Mouse (Mus musculus): ENCODE results near the gene Tmprss6. TPM values are rescaled to one million over a fixed set of nuclear protein-coding genes. Genes with fewer than 3 reads are reported as not detected.

Tmprss6 gene
- polyA plus RNA-seq, 1 experiment from 2014 or later, result not detected

DNA sequence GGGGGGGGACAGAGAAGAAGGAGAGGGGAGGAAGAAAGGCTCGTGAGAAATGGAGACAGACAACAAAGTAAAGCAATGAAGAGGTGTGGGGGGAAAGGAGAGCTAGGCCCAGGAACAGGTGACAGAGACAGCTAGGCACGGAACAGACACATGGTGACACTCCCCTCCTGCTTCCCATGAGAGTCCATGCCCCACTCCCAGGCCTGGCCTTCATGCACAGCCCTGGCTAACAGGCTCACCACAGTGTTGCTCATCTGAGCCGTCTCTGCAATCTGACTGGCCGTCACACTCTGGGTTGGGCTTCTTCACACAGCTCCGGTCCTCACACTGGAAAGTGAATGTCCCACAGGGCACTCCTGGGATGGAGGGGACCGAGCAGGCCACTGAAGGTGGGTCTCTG, 24.6 kb downstream of the Tmprss6 start:
- no peaks in the 10 kb centered on the region for H3K36me3 ChIP-seq (ENCODE audit: inconsistent target)
- H3K27ac ChIP-seq, result no peak overlapping the region
- H3K79me2 ChIP-seq (ENCODE audit: inconsistent target), result no peaks in the 10 kb centered on the region
- WGBS (ENCODE audit: missing documents), result 93% methylated on average over 6 of the region's 6 CpGs
- no peak overlapping the region for H3K4me3 ChIP-seq (ENCODE audit: inconsistent target)

DNA sequence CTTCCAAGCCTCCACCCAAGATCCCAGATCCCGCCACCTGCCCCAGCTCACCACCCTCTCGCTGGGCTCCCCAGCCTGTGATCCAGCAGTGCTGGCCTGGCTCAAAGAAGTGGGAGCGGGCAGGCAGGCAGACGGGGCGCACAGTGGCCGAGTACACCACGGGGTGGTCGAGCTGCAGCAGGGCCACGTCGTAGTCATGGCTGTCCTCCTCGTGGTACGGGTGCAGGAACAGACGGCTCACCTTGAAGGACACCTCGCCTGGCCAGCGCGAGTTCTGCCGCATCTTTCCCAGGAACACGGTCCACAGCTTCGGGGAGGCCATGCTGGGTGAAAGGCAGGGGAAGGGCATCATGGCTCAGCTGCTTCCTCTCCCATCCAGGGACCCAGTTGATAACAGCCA, 26.2 kb downstream of the Tmprss6 start:
- 93% methylated on average over 19 of the region's 19 CpGs for WGBS (ENCODE audit: missing documents)
- Histone ChIP-seq H3K27ac (no peak overlapping the region), H3K36me3 (ENCODE audit: inconsistent target) (no peaks in the 10 kb centered on the region), H3K4me3 (ENCODE audit: inconsistent target) (no peak overlapping the region), H3K79me2 (ENCODE audit: inconsistent target) (no peaks in the 10 kb centered on the region)

DNA sequence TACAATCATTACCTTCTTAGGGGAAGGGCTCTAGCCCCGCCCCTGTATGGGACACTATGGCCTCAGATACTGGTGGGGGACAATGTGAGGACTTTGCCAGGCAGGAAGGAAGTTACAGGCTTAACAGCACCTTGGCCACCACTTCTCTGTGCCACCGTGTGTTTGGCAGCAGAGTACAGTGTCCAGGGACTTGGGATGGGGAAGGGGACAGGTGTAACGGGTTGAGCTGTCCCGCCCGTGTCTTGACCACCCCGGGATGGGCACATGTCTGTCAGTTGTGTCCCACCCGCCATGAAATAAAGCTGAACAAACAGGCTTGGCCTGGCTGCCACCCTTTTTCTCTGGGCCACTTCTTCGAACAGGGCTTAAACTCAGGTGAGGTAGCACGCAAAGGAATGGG, 29.5 kb downstream of the Tmprss6 start:
- Histone ChIP-seq H3K4me3 (ENCODE audit: inconsistent target) (no peak overlapping the region), H3K79me2 (ENCODE audit: inconsistent target) (no peaks in the 10 kb centered on the region), H3K27ac (no peak overlapping the region), H3K36me3 (ENCODE audit: inconsistent target) (no peaks in the 10 kb centered on the region)
- 85% methylated on average over 9 of the region's 9 CpGs for WGBS (ENCODE audit: missing documents)

DNA sequence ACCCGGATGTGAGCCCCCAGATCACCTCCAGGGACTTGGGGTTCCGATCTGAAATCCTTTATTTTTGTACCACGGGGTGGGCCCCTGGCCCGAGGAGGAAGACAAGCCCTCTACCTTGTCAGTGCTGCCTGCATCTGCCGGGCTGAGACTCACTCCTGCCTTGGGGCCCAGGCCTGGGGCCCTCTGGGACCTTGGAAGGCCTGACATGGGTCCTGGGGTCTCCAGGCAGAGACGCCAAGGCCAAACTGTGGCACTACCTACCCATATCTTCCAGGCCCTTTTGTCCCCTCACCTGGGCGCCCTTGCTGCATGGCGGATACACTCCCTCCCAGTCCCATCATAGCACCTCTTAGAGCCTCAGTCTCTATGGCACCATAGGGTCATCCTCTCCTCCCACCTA, 29.9 kb downstream of the Tmprss6 start:
- 86% methylated on average over 8 of the region's 8 CpGs for WGBS (ENCODE audit: missing documents)
- Histone ChIP-seq H3K27ac (no peak overlapping the region), H3K36me3 (ENCODE audit: inconsistent target) (no peaks in the 10 kb centered on the region), H3K79me2 (ENCODE audit: inconsistent target) (no peaks in the 10 kb centered on the region), H3K4me3 (ENCODE audit: inconsistent target) (no peak overlapping the region)

DNA sequence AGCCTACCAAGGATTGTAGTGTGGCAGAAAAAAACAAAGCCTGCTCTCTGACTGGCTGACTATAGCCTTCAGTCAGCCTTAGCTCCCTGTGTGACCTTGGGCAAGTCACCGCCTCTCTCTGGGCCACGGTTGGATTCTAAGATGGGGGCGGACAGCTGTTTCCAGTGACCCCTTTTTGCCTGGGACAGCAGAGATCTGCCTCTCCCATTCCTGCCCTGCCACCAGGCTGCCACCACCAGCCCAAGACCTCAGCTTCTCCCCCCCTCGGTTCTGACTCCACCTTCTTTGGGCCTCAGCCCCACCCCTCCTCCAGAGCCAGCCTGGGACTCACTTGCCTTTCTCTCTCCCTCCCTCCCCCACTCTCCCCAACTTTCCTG, 30.4 kb downstream of the Tmprss6 start:
- no peaks in the 10 kb centered on the region for H3K79me2 ChIP-seq (ENCODE audit: inconsistent target)
- WGBS (ENCODE audit: missing documents), result 70% methylated on average over 4 of the region's 4 CpGs
- no peak overlapping the region for H3K4me3 ChIP-seq (ENCODE audit: inconsistent target)
- no peak overlapping the region for H3K27ac ChIP-seq
- H3K36me3 ChIP-seq (ENCODE audit: inconsistent target), result no peaks in the 10 kb centered on the region

DNA sequence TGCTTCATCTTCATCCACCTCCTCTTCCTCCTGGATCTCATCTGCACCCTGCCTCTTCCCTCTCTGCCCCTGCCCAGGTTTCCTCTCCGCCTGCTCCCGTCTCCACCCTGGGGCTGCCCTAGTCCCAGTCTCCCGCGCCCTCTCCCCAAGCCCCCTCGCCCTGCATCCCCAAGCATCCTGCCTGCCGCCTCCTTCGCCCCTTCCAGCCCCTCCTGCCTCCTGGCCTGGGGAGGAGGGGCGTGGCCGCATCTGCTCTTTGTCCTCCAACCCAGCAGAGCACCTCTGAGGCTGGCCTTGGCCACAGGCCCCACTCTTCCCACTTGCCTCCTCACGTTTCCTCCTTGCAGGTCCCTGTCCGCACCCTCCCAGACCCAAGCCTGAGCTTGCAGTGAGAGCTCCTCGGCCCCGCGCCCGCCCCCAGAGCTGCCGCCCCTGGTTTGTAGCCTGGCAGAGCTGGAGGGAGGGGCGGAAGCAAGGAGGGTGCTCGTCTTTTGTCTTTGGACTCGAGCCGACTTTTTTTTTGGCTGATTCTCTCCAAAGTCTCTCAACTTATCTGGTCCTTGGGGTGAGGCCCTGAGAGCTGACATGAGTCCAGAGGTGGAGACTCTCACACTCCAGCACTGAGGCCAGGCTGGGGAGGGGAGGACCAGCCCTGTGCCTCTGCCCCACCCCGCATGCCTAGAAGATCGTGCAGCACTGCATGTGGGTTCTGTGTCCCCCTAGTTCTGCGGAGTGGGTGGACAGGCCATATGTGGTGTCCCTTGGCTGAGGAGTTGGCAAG, 31.0 kb downstream of the Tmprss6 start:
- WGBS (ENCODE audit: missing documents), result 88% methylated on average over 22 of the region's 23 CpGs
- no peak overlapping the region for H3K4me3 ChIP-seq (ENCODE audit: inconsistent target)
- no peaks in the 10 kb centered on the region for H3K79me2 ChIP-seq (ENCODE audit: inconsistent target)
- H3K36me3 ChIP-seq (ENCODE audit: inconsistent target), result no peaks in the 10 kb centered on the region
- no peak overlapping the region for H3K27ac ChIP-seq

DNA sequence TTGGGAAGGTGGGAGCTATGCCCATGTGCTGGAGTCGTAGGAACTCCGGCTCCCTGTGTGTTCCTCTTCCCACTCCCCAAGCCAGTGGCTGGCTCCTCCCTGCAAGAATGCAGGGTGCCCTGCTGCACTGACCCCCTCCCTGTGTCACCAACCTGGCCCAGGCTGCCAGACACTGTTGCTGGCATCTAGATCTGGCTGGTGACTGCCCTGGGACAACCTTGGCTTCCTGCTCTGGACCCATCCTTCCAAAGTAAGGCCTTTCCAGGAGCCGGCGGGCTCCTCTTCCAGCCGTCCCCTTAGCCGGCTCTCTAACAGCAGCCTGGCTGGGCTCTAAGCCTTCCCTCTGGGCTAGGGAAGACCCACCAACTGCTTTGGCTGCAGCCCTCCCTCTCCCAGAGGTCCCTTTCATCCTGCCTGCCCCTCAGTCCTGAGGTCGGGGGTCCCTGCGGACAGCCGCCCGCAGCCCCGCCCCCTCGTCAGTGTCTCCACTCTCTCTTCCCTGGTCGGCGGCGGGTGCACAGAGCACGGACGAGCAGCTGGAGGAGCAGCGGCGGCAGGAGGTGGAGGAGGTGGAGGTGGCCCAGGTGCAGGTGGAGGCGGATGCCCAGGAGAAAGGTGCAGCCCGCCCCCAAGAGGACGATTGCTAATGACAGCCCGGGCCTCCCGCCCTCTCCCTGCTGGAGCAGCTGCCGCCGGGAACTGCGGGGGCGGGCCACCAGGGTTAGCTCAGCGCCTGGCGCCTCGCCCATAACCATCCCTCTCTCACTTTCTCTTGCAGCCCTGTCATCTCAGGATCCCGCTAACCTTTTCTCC, 31.8 kb downstream of the Tmprss6 start:
- Histone ChIP-seq H3K36me3 (ENCODE audit: inconsistent target) (no peaks in the 10 kb centered on the region), H3K27ac (no peak overlapping the region), H3K79me2 (ENCODE audit: inconsistent target) (no peaks in the 10 kb centered on the region), H3K4me3 (ENCODE audit: inconsistent target) (no peak overlapping the region)
- 82% methylated on average over 32 of the region's 32 CpGs for WGBS (ENCODE audit: missing documents)

DNA sequence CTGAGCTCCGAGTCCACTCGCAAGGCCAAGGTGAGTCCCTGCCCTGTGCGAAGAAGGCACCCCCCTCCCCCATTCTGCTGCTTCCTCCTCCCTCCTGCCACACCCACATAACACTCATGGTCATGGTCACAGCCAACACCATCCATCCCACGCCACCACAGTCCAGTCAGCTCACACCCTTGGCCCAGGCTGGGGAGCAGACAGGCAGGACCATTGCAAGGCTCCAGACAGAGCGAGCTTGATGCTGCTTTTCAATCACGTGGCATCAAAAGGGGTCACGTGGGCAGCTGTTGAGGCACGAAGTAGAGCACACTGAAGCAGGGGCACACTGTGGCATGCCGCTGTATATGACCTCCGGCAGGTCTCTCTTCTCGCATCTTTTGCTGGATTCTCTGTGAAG, 32.8 kb downstream of the Tmprss6 start:
- Histone ChIP-seq H3K27ac (no peak overlapping the region), H3K36me3 (ENCODE audit: inconsistent target) (no peaks in the 10 kb centered on the region), H3K4me3 (ENCODE audit: inconsistent target) (no peak overlapping the region), H3K79me2 (ENCODE audit: inconsistent target) (no peaks in the 10 kb centered on the region)
- WGBS (ENCODE audit: missing documents), result 97% methylated on average over 9 of the region's 11 CpGs

DNA sequence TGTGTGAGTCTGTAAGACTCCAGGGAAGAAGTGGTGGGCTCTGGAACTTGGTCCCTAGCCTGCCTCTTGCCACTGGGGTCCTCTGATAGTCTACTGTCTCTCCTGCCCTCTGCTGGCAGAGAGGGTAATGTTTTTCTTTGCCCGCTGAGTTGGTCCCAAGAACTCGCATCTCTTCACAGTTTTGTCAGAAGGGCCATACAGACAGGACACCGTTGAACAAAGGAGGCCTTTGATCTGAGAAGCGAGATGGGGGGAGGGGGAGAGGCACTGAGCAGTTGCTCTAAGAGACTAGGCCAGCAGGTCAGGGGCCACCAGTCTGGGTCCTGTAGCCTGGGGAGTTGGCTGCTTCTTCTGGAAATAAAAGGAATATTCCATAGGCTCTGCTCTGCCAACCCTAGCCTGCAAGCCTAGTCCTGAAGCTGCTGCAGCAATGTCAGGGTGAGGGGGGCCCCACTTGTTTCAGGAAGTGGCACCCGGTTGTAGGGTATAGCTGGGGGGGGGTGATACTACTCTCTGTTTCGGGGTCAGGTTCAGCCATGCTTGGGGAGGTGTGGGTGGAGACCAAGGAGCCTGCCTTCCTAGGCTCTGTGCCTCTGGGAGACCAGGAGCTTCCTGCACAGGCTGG, 33.4 kb downstream of the Tmprss6 start:
- H3K27ac ChIP-seq, result no peak overlapping the region
- H3K79me2 ChIP-seq (ENCODE audit: inconsistent target), result no peaks in the 10 kb centered on the region
- H3K4me3 ChIP-seq (ENCODE audit: inconsistent target), result no peak overlapping the region
- H3K36me3 ChIP-seq (ENCODE audit: inconsistent target), result no peaks in the 10 kb centered on the region
- 46% methylated on average over 6 of the region's 6 CpGs for WGBS (ENCODE audit: missing documents)

DNA sequence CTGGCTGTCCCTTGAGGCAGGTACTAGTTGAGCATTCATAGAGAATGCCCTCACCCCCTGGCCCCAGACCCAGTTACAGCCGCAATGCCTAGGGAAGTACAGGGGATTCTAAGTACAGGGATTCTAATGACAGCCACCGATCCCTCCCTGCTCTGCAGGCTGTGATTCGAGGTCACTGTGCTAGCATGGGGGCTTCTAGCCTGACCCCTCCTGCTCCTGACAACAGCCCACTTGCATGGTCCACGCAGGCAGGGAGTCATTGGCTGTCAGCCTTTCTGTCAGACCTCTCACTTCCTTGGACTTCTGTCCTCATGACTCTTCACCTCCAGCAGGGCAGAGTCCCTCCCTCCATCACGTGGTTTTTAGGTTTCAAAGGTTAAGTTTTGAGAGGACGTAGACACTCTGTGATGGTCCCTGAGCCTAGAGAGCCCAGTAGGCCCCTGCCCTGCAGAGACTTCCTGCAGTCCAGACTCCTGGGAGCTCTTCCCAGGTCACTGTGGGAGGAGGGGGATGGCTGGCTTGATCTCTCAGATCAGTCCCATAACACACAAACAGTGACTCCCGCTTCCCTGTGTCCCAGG, 36.8 kb downstream of the Tmprss6 start:
- Histone ChIP-seq H3K27ac (no peak overlapping the region), H3K36me3 (ENCODE audit: inconsistent target) (no peaks in the 10 kb centered on the region), H3K79me2 (ENCODE audit: inconsistent target) (no peaks in the 10 kb centered on the region), H3K4me3 (ENCODE audit: inconsistent target) (no peak overlapping the region)
- 94% methylated on average over 7 of the region's 7 CpGs for WGBS (ENCODE audit: missing documents)

DNA sequence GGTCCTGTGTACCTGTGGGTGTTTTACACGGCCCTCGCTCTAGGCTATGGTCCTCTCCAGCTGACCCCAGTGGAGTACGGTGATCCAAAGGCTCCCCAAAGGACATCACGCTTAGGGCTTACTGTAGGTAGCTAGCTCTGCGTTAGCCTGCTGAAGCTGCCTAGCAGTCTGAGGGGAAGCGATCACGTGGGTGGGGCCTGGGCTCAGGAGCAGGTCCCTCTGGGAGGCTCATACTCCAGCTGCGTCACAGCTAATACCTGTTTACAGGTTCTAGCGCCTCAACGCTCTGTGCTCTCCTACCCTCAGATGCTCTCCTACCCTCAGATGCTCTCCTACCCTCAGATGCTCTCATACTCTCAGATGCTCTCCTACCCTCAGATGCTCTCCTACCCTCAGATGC, 37.6 kb downstream of the Tmprss6 start:
- no peaks in the 10 kb centered on the region for H3K36me3 ChIP-seq (ENCODE audit: inconsistent target)
- no peak overlapping the region for H3K4me3 ChIP-seq (ENCODE audit: inconsistent target)
- no peaks in the 10 kb centered on the region for H3K79me2 ChIP-seq (ENCODE audit: inconsistent target)
- 96% methylated on average over 10 of the region's 10 CpGs for WGBS (ENCODE audit: missing documents)
- no peak overlapping the region for H3K27ac ChIP-seq

DNA sequence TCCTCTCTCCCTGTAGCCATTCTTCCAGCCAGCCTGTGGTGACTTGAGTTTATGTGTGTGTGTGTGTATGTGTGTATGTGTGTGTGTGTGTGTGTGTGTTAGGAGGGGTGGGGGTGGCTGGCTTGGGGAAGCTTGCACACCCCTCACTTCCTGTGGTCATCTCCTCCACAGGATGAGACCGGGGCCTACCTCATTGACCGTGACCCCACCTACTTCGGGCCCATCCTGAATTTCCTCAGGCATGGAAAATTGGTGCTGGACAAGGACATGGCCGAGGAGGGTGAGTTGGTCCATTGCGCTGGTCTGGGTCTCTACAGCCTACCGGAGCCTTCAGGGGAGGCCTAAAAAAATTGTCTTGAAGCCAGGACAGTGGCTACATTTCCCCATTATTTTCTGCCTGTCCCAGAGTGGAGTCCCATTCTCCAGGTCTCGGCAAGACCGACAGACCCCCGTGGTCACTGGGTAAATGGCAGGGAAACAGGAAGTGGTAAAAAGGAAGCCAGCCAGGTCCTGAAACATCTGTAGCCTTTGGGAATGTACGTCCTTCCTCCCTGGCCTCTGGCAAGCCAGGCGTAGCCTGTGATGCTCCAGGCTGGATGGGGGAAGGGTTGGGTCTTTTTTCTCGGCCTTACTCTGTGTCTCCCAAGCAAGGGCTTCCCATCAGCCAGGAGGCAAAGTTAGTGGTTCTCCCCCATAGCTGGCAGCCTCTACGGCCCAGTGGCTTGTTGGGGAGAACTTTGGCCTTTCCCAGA, 38.4 kb downstream of the Tmprss6 start:
- Histone ChIP-seq H3K79me2 (ENCODE audit: inconsistent target) (no peaks in the 10 kb centered on the region), H3K36me3 (ENCODE audit: inconsistent target) (no peaks in the 10 kb centered on the region), H3K27ac (no peak overlapping the region), H3K4me3 (ENCODE audit: inconsistent target) (no peak overlapping the region)
- 78% methylated on average over 13 of the region's 13 CpGs for WGBS (ENCODE audit: missing documents)

DNA sequence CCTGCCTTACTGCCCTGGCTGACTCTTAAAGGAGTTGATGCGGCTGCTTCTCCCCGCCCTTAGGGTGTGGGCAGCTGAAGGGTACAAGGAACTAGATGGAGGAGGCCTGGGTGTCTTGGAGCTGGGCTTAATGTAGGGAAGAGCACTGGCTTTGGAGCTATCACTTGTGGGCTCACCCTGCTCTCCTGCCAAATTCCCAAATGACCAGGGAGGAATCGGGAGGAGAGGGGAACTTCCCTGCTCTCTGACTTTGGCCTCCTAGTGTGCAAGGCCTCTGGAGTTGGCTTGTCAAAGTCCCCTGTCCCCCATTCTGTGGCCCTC, 39.3 kb downstream of the Tmprss6 start:
- no peaks in the 10 kb centered on the region for H3K79me2 ChIP-seq (ENCODE audit: inconsistent target)
- 44% methylated on average over 3 of the region's 3 CpGs for WGBS (ENCODE audit: missing documents)
- peak overlapping the region; percentile 23; the same call in 1 of the 2 replicates for H3K4me3 ChIP-seq (ENCODE audit: inconsistent target)
- H3K36me3 ChIP-seq (ENCODE audit: inconsistent target), result no peaks in the 10 kb centered on the region
- H3K27ac ChIP-seq, result no peak overlapping the region

DNA sequence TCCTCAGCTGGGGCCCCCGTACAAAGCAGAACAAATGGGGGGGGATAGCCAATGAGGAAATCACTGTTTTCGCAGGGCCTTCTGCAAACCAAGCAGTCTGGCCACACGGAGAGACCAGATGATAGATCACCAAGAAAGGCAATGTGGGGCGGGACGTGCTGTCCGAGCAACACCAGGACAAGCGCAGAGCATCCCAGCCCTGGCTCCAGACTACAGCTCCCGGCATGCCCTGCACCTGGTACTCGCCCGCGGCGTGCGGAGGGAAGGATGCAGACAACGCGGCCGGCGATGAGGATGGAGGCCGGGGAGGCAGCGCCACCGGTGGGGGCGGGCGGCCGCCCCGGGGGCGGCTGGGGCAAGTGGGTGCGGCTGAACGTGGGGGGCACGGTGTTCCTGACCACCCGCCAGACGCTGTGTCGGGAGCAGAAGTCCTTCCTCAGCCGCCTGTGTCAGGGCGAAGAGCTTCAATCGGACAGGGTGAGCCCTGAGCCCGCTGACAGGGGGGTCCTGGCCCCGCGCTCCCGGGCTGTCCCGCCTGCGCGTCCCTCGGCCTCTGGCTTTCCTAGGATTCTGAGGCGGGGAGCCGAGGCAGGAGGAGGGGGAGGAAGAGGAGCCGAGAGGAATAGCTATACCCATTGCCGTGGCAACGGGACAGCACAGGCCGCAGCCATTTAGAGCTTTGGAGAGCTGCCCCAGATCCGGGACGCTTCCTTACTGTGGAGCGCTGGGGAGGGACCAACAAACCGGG, 39.9 kb downstream of the Tmprss6 start, which contains the start of gene Kctd17:
TSS of gene Kctd17 (plus strand) at position 174 of the 748 bp plus-strand sequence.
- H3K4me3 ChIP-seq (ENCODE audit: inconsistent target), result peak within 1 kb of the TSS; percentile 23; the same call in 1 of the 2 replicates
- no peak within 1 kb of the TSS for H3K27ac ChIP-seq
- H3K79me2 ChIP-seq (ENCODE audit: inconsistent target), result no peaks in the 10 kb centered on the region
- 6% methylated on average over 47 of the region's 52 CpGs for WGBS (ENCODE audit: missing documents)
- no peaks in the 10 kb centered on the region for H3K36me3 ChIP-seq (ENCODE audit: inconsistent target)
